Comparison of ENCODE assay signal across 12 mouse cellular contexts in genomic region chr13:103940796-103941195, GRCm38 (mm10).
"Had no signal": no experiment of that assay in that cellular context is flagged by ENCODE, and none has a peak within 500 bp of the region (broad histone marks: within the 10 kb centered on the region; RNA-seq: fewer than 3 reads in every experiment).

No protein-coding gene starts in this region.

- H3K9ac ChIP-seq: intestine, embryonic 15.5 days; limb, embryonic 12.5 days; liver, embryonic 13.5 days; liver, postnatal 0 days; lung, embryonic 15.5 days; midbrain, embryonic 13.5 days had no signal

- H3K27ac ChIP-seq: intestine, embryonic 15.5 days; layer of hippocampus, adult 2 months; limb, embryonic 12.5 days; liver, embryonic 13.5 days; lung, embryonic 15.5 days; midbrain, embryonic 13.5 days; stomach, postnatal 0 days had no signal

- H3K36me3 ChIP-seq: intestine, embryonic 15.5 days; limb, embryonic 12.5 days; liver, embryonic 13.5 days; lung, embryonic 15.5 days; midbrain, embryonic 13.5 days had no signal

- ATAC-seq: intestine, embryonic 15.5 days; liver, postnatal 0 days; midbrain, embryonic 13.5 days had no signal

- DNase-seq: liver; liver, embryonic 13.5 days; liver, postnatal 0 days; lung, postnatal 14 days; right cerebral cortex, adult 18-20 months; thymus, postnatal 4 days had no signal

- H3K27me3 ChIP-seq: intestine, embryonic 15.5 days; limb, embryonic 12.5 days; liver, embryonic 13.5 days; lung, embryonic 15.5 days; midbrain, embryonic 13.5 days had no signal

- H3K4me1 ChIP-seq: intestine, embryonic 15.5 days; limb, embryonic 12.5 days; liver, embryonic 13.5 days; lung, embryonic 15.5 days; midbrain, embryonic 13.5 days had no signal

- H3K4me3 ChIP-seq: intestine, embryonic 15.5 days; layer of hippocampus, adult 2 months; limb, embryonic 12.5 days; liver, embryonic 13.5 days; lung, embryonic 15.5 days; midbrain, embryonic 13.5 days had no signal

- H3K9me3 ChIP-seq: intestine, embryonic 15.5 days; limb, embryonic 12.5 days; liver, embryonic 13.5 days; lung, embryonic 15.5 days; midbrain, embryonic 13.5 days had no signal

- H3K4me2 ChIP-seq: intestine, embryonic 15.5 days; limb, embryonic 12.5 days; liver, embryonic 13.5 days; lung, embryonic 15.5 days; midbrain, embryonic 13.5 days had no signal
